In genomic region chr15:97258483-97259230, GRCm38 (mm10) we compare ENCODE assay signal across 26 mouse cellular contexts. TPM values are rescaled to one million over a fixed set of nuclear protein-coding genes. Genes with fewer than 3 reads are reported as not detected.
DNase-seq lines count a peak whose midpoint lies in the region; ATAC-seq and TF ChIP-seq lines count a peak whose summit lies in the region.
"Had no signal": no experiment of that assay in that cellular context is flagged by ENCODE, and none has a peak within 500 bp of the region (broad histone marks: within the 10 kb centered on the region; RNA-seq: fewer than 3 reads in every experiment).

No protein-coding gene starts in this region.

- dilution Hi-C loops in CH12.LX (cut with MboI; ENCODE audit: extremely low pct_ligation_motif_present, extremely low pct_unique_long_range_greater_than_20kb, low sequenced_read_pairs) = no loop called here

- no peaks in the 10 kb centered on the region for H3K9me3 ChIP-seq in limb, embryonic 13.5 days
- H3K9me3 ChIP-seq in limb, embryonic 10.5 days (replicated peaks) = no peaks in the 10 kb centered on the region
- no peaks in the 10 kb centered on the region for H3K9me3 ChIP-seq in CH12.LX (replicated peaks; ENCODE audit: low read length)
- H3K9me3 ChIP-seq: embryonic facial prominence, embryonic 12.5 days; embryonic facial prominence, embryonic 15.5 days; forebrain, embryonic 13.5 days; heart, embryonic 15.5 days had no signal

- no peak overlapping the region for H3K9ac ChIP-seq in limb, embryonic 13.5 days
- peak overlapping the region; percentile 62; the same call in 1 of the 2 replicates for H3K9ac ChIP-seq in CH12.LX (ENCODE audit: insufficient read depth, low read depth)
- H3K9ac ChIP-seq: embryonic facial prominence, embryonic 12.5 days; embryonic facial prominence, embryonic 15.5 days; forebrain, embryonic 13.5 days; heart, embryonic 12.5 days; heart, embryonic 15.5 days; hindbrain, embryonic 14.5 days had no signal

- no peaks in the 10 kb centered on the region for H3K36me3 ChIP-seq in limb, embryonic 13.5 days
- no peaks in the 10 kb centered on the region for H3K36me3 ChIP-seq in limb, embryonic 10.5 days
- H3K36me3 ChIP-seq in CH12.LX (replicated peaks in 1 of 2; ENCODE audit: control insufficient read depth in 1 of 2, insufficient read depth in 1 of 2, low read length in 1 of 2) = no peaks in the 10 kb centered on the region
- no peaks in the 10 kb centered on the region for H3K36me3 ChIP-seq in splenic B cell, adult 2 months (ENCODE audit: control insufficient read depth, insufficient read depth, low read length, poor library complexity, severe bottlenecking)
- H3K36me3 ChIP-seq: embryonic facial prominence, embryonic 12.5 days; embryonic facial prominence, embryonic 15.5 days; G1E; heart, embryonic 12.5 days; heart, embryonic 15.5 days had no signal

- peak overlapping the region; percentile 55; the same call in 1 of the 2 replicates for H3K27ac ChIP-seq in limb, embryonic 13.5 days
- no peak overlapping the region for H3K27ac ChIP-seq in limb, embryonic 10.5 days
- peak overlapping the region; percentile 86 for H3K27ac ChIP-seq in CH12.LX (ENCODE audit: insufficient read depth, low read depth)
- H3K27ac ChIP-seq: embryonic facial prominence, embryonic 12.5 days; embryonic facial prominence, embryonic 15.5 days; forebrain, embryonic 13.5 days; gastrocnemius, adult 2 months; heart, embryonic 15.5 days; hindbrain, embryonic 14.5 days; hindbrain, postnatal 0 days had no signal

- no peak; the same call in 1 of the 2 replicates for TF ChIP-seq EP300 in CH12.LX (IDR thresholded peaks at IDR 0.05; ENCODE audit: low read length)

- ATAC-seq in limb, embryonic 13.5 days (ENCODE audit: low FRiP score, low read depth) = no peak
- ATAC-seq: forebrain, embryonic 13.5 days; hindbrain, postnatal 0 days; inflammation-experienced regulatory T-cells, adult 6 months; Patski had no signal

- H3K4me1 ChIP-seq in limb, embryonic 13.5 days = peaks cover 33% of the 10 kb centered on the region
- peaks cover 7% of the 10 kb centered on the region for H3K4me1 ChIP-seq in limb, embryonic 10.5 days
- H3K4me1 ChIP-seq in CH12.LX (ENCODE audit: control insufficient read depth in 1 of 2, insufficient read depth in 2 of 2) = peaks cover 26 to 79% of the 10 kb centered on the region in 2 experiments
- H3K4me1 ChIP-seq: embryonic facial prominence, embryonic 12.5 days; embryonic facial prominence, embryonic 15.5 days; forebrain, embryonic 13.5 days; heart, embryonic 12.5 days; heart, embryonic 15.5 days had no signal

- WGBS in limb, embryonic 13.5 days = 71% methylated on average over 17 of the region's 17 CpGs
- 90% methylated on average over 17 of the region's 17 CpGs for WGBS in limb, embryonic 10.5 days

- no peak for TF ChIP-seq RAD21 in CH12.LX (IDR thresholded peaks at IDR 0.05; ENCODE audit: low read depth, low read length)

- 0 out of 2 replicates have a peak, but pooled peaks have one; percentile 38 for TF ChIP-seq POLR2A in CH12.LX (IDR thresholded peaks at IDR 0.05; ENCODE audit: low read depth, low read length)

- H3K4me3 ChIP-seq in limb, embryonic 13.5 days = no peak overlapping the region
- no peak overlapping the region for H3K4me3 ChIP-seq in limb, embryonic 10.5 days
- H3K4me3 ChIP-seq in CH12.LX (replicated peaks in 1 of 3; ENCODE audit: low read depth in 2 of 3, low read length in 2 of 3, poor library complexity in 1 of 3) = peak overlapping the region; percentile 19 to 29 (median 22)
- H3K4me3 ChIP-seq: embryonic facial prominence, embryonic 12.5 days; embryonic facial prominence, embryonic 15.5 days; forebrain, embryonic 13.5 days; gastrocnemius, adult 2 months; heart, embryonic 12.5 days; heart, embryonic 15.5 days had no signal

- DNase-seq in limb, embryonic 10.5 days (ENCODE audit: low spot score) = no peak
- DNase-seq in A20 (ENCODE audit: low read depth, low spot score) (peak; percentile 87), CH12.LX (ENCODE audit: extremely low read depth) (peak; percentile 63)
- peak; percentile 51 for DNase-seq in splenic B cell, adult 2 months (ENCODE audit: low read depth, low spot score)
- DNase-seq in urinary bladder, postnatal 4 days (ENCODE audit: low spot score in 2 of 2) = no peak
- DNase-seq: adrenal gland, postnatal 10 days; cerebellum, adult 11 months; cerebellum, adult 2 months; cerebellum, adult 9-11 months; cerebellum, postnatal 25 days; gastrocnemius, adult 2 months; gastrocnemius, postnatal 14 days; heart, adult 18-20 months; heart, postnatal 10 days; heart, postnatal 36 days had no signal

- 0 out of 4 replicates have a peak, but pooled peaks of 1 of the 2 experiments have one; percentile 1 for TF ChIP-seq CTCF in CH12.LX (conservative IDR thresholded peaks at IDR 0.05 in 1 of 2, IDR thresholded peaks at IDR 0.05 in 1 of 2; ENCODE audit: low read depth in 2 of 2, low read length in 2 of 2)

- no peaks in the 10 kb centered on the region for H3K79me2 ChIP-seq in CH12.LX (replicated peaks; ENCODE audit: control insufficient read depth, extremely low read depth, insufficient read depth, poor library complexity, severe bottlenecking)

- in situ Hi-C loops in CH12.LX (cut with MboI; ENCODE audit: low pct_ligation_motif_present, low pct_unique_long_range_greater_than_20kb, low sequenced_read_pairs) = loop anchor here (10.0 kb wide), 1 partner anchor 206 kb away; no protein-coding TSS in a partner anchor

- no peak overlapping the region for H3K4me2 ChIP-seq in limb, embryonic 13.5 days (replicated peaks)
- peak overlapping the region; percentile 92 for H3K4me2 ChIP-seq in CH12.LX (ENCODE audit: insufficient read depth, low read depth, poor library complexity, severe bottlenecking)
- H3K4me2 ChIP-seq: embryonic facial prominence, embryonic 12.5 days; embryonic facial prominence, embryonic 15.5 days; forebrain, embryonic 13.5 days; heart, embryonic 12.5 days; heart, embryonic 15.5 days; hindbrain, embryonic 14.5 days had no signal

- no peaks in the 10 kb centered on the region for H3K27me3 ChIP-seq in limb, embryonic 13.5 days
- no peaks in the 10 kb centered on the region for H3K27me3 ChIP-seq in limb, embryonic 10.5 days (ENCODE audit: low read depth, poor library complexity, severe bottlenecking)
- no peaks in the 10 kb centered on the region for H3K27me3 ChIP-seq in CH12.LX (replicated peaks)
- H3K27me3 ChIP-seq in splenic B cell, adult 2 months (ENCODE audit: control insufficient read depth, insufficient read depth, low read length, poor library complexity, severe bottlenecking) = no peaks in the 10 kb centered on the region
- H3K27me3 ChIP-seq: embryonic facial prominence, embryonic 12.5 days; embryonic facial prominence, embryonic 15.5 days; forebrain, embryonic 13.5 days; heart, embryonic 12.5 days; heart, embryonic 15.5 days; Patski had no signal

TF ChIP-seq in CH12.LX, 34 proteins besides CTCF, POLR2A, EP300 and RAD21 (continues in another document):
- TF ChIP-seq ZNF384 (IDR thresholded peaks at IDR 0.05; ENCODE audit: low read depth, low read length) (peak; percentile 23; the same call in 1 of the 2 replicates), SIN3A (IDR thresholded peaks at IDR 0.05; ENCODE audit: low read length) (peak; percentile 59), USF2 (conservative IDR thresholded peaks at IDR 0.05; ENCODE audit: low read depth, low read length) (no peak), MAFK (IDR thresholded peaks at IDR 0.05; ENCODE audit: insufficient replicate concordance, low read length) (0 out of 2 replicates have a peak, but pooled peaks have one; percentile 28), POLR2AphosphoS2 (IDR thresholded peaks at IDR 0.05; ENCODE audit: low read depth, low read length) (no peak), USF1 (IDR thresholded peaks at IDR 0.05; ENCODE audit: low read depth, low read length) (no peak), KAT2A (IDR thresholded peaks at IDR 0.05; ENCODE audit: insufficient replicate concordance, low read length) (no peak), MYC (IDR thresholded peaks at IDR 0.05; ENCODE audit: low read depth, low read length) (no peak), NELFE (IDR thresholded peaks at IDR 0.05; ENCODE audit: low read depth, low read length) (peak; percentile 18; the same call in 1 of the 2 replicates), ELF1 (IDR thresholded peaks at IDR 0.05; ENCODE audit: low read depth, low read length) (0 out of 2 replicates have a peak, but pooled peaks have one; percentile 9), NRF1 (IDR thresholded peaks at IDR 0.05; ENCODE audit: low read depth, low read length) (0 out of 2 replicates have a peak, but pooled peaks have one; percentile 20), RCOR1 (conservative IDR thresholded peaks at IDR 0.05; ENCODE audit: low read depth, low read length) (0 out of 2 replicates have a peak, but pooled peaks have one; percentile 35), CHD1 (IDR thresholded peaks at IDR 0.05; ENCODE audit: low read depth, low read length) (0 out of 2 replicates have a peak, but pooled peaks have one; percentile 65), TCF12 (IDR thresholded peaks at IDR 0.05; ENCODE audit: low read depth, low read length) (peak; percentile 52; the same call in 1 of the 2 replicates), GABPA (IDR thresholded peaks at IDR 0.05; ENCODE audit: insufficient replicate concordance, low read depth, low read length) (no peak), JUND (conservative IDR thresholded peaks at IDR 0.05; ENCODE audit: low read depth, low read length) (no peak), ZC3H11A (IDR thresholded peaks at IDR 0.05; ENCODE audit: low read depth, low read length) (no peak), E2F4 (IDR thresholded peaks at IDR 0.05; ENCODE audit: insufficient replicate concordance, low read depth, low read length) (peak; percentile 22; the same call in 1 of the 2 replicates), TBP (conservative IDR thresholded peaks at IDR 0.05; ENCODE audit: low read depth, low read length) (no peak), ZKSCAN1 (IDR thresholded peaks at IDR 0.05; ENCODE audit: borderline replicate concordance, low read depth, low read length) (no peak), UBTF (IDR thresholded peaks at IDR 0.05; ENCODE audit: low read depth, low read length) (no peak), SMC3 (IDR thresholded peaks at IDR 0.05; ENCODE audit: low read depth, low read length) (no peak)

RNA-seq across cellular contexts. Expression of gene Amigo2, which starts 11.6 kb away (rescaled TPM):
- polyA plus RNA-seq in limb, embryonic 13.5 days (2015; fragmentation: Nextera tagmentation; extraction: Ambion mirVana) = 6.3 and 6.7 TPM in 2 replicates
- 2.5 and 2.9 TPM in 2 replicates for polyA plus RNA-seq in limb, embryonic 10.5 days (2016; fragmentation: Nextera tagmentation; extraction: Ambion mirVana)
- 17.1 and 19.1 TPM in 2 replicates for total RNA-seq in CH12.LX (2012; rRNA removed)
- total RNA-seq in CH12.LX (2014; rRNA removed) = 23.0 and 23.7 TPM in 2 replicates
- polyA plus RNA-seq in CH12.LX (2012; ENCODE audit: insufficient read length, low read depth) = 6.0 and 6.4 TPM in 2 replicates
- polyA plus RNA-seq: G1E had no signal

RNA-seq across cellular contexts. Expression of gene Pced1b, which starts 11.8 kb away (rescaled TPM):
- polyA plus RNA-seq in limb, embryonic 13.5 days (2015; fragmentation: Nextera tagmentation; extraction: Ambion mirVana) = 2.9 and 4.0 TPM in 2 replicates
- 3.6 and 3.7 TPM in 2 replicates for polyA plus RNA-seq in limb, embryonic 10.5 days (2016; fragmentation: Nextera tagmentation; extraction: Ambion mirVana)
- total RNA-seq in CH12.LX (2012; rRNA removed) = 16.3 and 21.1 TPM in 2 replicates
- 9.9 and 12.3 TPM in 2 replicates for total RNA-seq in CH12.LX (2014; rRNA removed)
- 40.5 and 44.2 TPM in 2 replicates for polyA plus RNA-seq in CH12.LX (2012; ENCODE audit: insufficient read length, low read depth)

Comparison
In these comparisons a context has a peak if more than half of its experiments do, and no peak if none do; other contexts are left out.
1. H3K4me3 ChIP-seq: peak in CH12.LX (3 of 3); none in limb, embryonic 13.5 days (single experiment) and limb, embryonic 10.5 days (single experiment).
2. DNase-seq: peak in A20 (single experiment), CH12.LX (single experiment) and splenic B cell, adult 2 months (single experiment); none in limb, embryonic 10.5 days (single experiment) and urinary bladder, postnatal 4 days (0 of 2).